Mouse (Mus musculus) E14TG2a.4 (cell line): Measurements from ENCODE around the gene Nme8.

Experiments used
- CTCF ChIP-seq: conservative IDR thresholded peaks from 2 replicates; pipeline ENCODE4 v1.5.1; 2014; ENCODE audit warnings: low read length
- NANOG ChIP-seq: IDR thresholded peaks from 2 replicates; pipeline ENCODE4 v1.6.1; 2014; ENCODE audit warnings: borderline replicate concordance, low read length, mixed read lengths
- POU5F1 ChIP-seq: IDR thresholded peaks from 2 replicates; pipeline ENCODE4 v1.6.1; 2014; ENCODE audit warnings: low read length, borderline replicate concordance

- TF ChIP-seq CTCF (no peak), POU5F1 (no peak), NANOG (no peak)
These were observed 92.7 kb downstream of the Nme8 start for GRCm38 (mm10) chr13:19604916-19605315.
